Mouse (Mus musculus): ENCODE measurements around the gene Gjb1.

Gjb1 gene

GRCm38 (mm10) chrX:101418946-101419724, 43.0 kb downstream of the Gjb1 start:
- DNase-seq (ENCODE audit: low read depth, low spot score): no peak

GRCm38 (mm10) chrX:101419725-101420699, 43.8 kb downstream of the Gjb1 start:
- DNase-seq (ENCODE audit: low read depth, low spot score): peak; percentile 84

- DNase-seq (ENCODE audit: low read depth, low spot score): no peak
Measured at GRCm38 (mm10) chrX:101420700-101421095, 44.5 kb downstream of the Gjb1 start, which contains the start of gene Zmym3. Gene Zmym3 (minus strand): TSS chrX:101420849.

GRCm38 (mm10) chrX:101423462-101423861, 47.3 kb downstream of the Gjb1 start:
- DNase-seq (ENCODE audit: low read depth, low spot score): no peak

- no peak for DNase-seq (ENCODE audit: low read depth, low spot score)
Measured at GRCm38 (mm10) chrX:101427774-101428173, 51.6 kb downstream of the Gjb1 start.

GRCm38 (mm10) chrX:101428785-101429141, 52.6 kb downstream of the Gjb1 start:
- DNase-seq (ENCODE audit: low read depth, low spot score): no peak

- DNase-seq (ENCODE audit: low read depth, low spot score): peak; percentile 96
Measured at GRCm38 (mm10) chrX:101429142-101429949, 53.2 kb downstream of the Gjb1 start, which contains the start of gene Nono. Gene Nono (plus strand): TSS chrX:101429318.

GRCm38 (mm10) chrX:101429976-101430375, 53.8 kb downstream of the Gjb1 start:
- DNase-seq (ENCODE audit: low read depth, low spot score): peak; percentile 43

Measured in forelimb bud, embryonic 11.5 days (tissue).